Mouse (Mus musculus): ENCODE results near the gene Scaf4. TPM values are rescaled to one million over a fixed set of nuclear protein-coding genes. Genes with fewer than 3 reads are reported as not detected.
"Not testable (repeated sequence)": the region's sequence is repeated elsewhere in the genome, so short reads cannot be mapped to it uniquely, and the experiment has no call there.

Gene Scaf4
- total and polyA plus RNA-seq, 2 experiments from 2014 or later = 15.7 to 16.9 TPM

DNA sequence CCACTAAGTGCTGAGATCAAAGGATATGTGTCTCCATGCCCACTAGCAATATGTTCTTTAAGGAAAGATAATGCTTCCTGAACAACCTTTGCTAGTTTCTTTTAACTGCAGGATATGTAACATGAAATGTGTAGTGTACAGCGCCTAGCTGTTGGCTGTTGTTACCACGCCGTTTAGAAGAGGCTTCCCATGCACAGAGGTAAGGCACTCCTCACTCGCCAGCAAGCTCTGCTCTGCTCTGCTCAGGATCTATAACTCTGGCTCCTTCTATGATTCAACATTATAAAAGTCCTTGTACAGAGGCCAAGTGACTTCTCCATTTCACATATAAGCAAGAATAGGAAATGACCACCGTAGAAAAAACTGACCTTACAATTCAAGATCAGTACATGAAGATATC lies 24.7 kb downstream of the Scaf4 start:
- Histone ChIP-seq H3K4me3 (ENCODE audit: low read depth, low read length) (no peak overlapping the region), H3K4me1 (ENCODE audit: insufficient read depth) (no peaks in the 10 kb centered on the region), H3K4me2 (ENCODE audit: low read depth) (no peak overlapping the region), H3K27me3 (ENCODE audit: insufficient read depth, low read length) (no peaks in the 10 kb centered on the region), H3K9me3 (ENCODE audit: low read length) (no peaks in the 10 kb centered on the region), H3K9ac (no peak overlapping the region), H3K36me3 (ENCODE audit: insufficient read depth) (peaks cover 36% of the 10 kb centered on the region), H3K27ac (ENCODE audit: low read depth, low read length) (no peak overlapping the region)
- no peak for TF ChIP-seq CTCF (IDR thresholded peaks at IDR 0.05; ENCODE audit: low read depth)
- DNase-seq (no peak), ATAC-seq (no peak)
- WGBS = 90% methylated on average over 5 of the region's 5 CpGs

- Histone ChIP-seq H3K4me3 (ENCODE audit: low read depth, low read length) (no peak overlapping the region), H3K36me3 (ENCODE audit: insufficient read depth) (peaks cover 39% of the 10 kb centered on the region), H3K9me3 (ENCODE audit: low read length) (no peaks in the 10 kb centered on the region), H3K27me3 (ENCODE audit: insufficient read depth, low read length) (no peaks in the 10 kb centered on the region), H3K4me2 (ENCODE audit: low read depth) (no peak overlapping the region), H3K27ac (ENCODE audit: low read depth, low read length) (no peak overlapping the region), H3K9ac (no peak overlapping the region), H3K4me1 (ENCODE audit: insufficient read depth) (no peaks in the 10 kb centered on the region)
- WGBS = 88% methylated on average over 7 of the region's 7 CpGs
- TF ChIP-seq CTCF (IDR thresholded peaks at IDR 0.05; ENCODE audit: low read depth) = no peak
- no peak for ATAC-seq
- no peak for DNase-seq
These were observed 25.4 kb downstream of the Scaf4 start for GRCm38 (mm10) chr16:90258950-90259349.

DNA sequence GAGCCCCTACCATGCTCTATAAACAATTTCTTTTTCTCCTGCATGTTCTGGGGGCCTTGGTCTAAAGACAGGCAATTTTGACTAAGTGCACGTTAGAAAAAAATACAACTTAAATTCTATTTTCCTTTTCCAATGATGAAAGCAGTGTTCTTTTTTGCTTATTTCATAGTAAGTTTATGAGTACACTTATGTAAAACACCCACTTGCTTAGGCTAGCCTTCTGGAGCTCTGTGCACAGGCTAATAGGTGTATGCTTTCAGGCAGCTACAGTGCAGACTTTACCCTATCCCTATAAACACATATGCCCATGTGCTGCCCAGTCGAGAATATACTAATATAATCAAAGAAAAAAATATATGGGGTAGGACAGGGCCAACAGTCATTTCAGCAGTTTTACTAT lies 31.8 kb downstream of the Scaf4 start:
- Histone ChIP-seq H3K36me3 (ENCODE audit: insufficient read depth) (peaks cover 61% of the 10 kb centered on the region), H3K9me3 (ENCODE audit: low read length) (no peaks in the 10 kb centered on the region), H3K27me3 (ENCODE audit: insufficient read depth, low read length) (no peaks in the 10 kb centered on the region), H3K4me3 (ENCODE audit: low read depth, low read length) (no peak overlapping the region), H3K27ac (ENCODE audit: low read depth, low read length) (no peak overlapping the region), H3K4me2 (ENCODE audit: low read depth) (no peak overlapping the region), H3K9ac (no peak overlapping the region), H3K4me1 (ENCODE audit: insufficient read depth) (no peaks in the 10 kb centered on the region)
- DNase-seq = no peak
- WGBS = 95% methylated on average over 2 of the region's 2 CpGs
- TF ChIP-seq CTCF (IDR thresholded peaks at IDR 0.05; ENCODE audit: low read depth) = no peak
- no peak for ATAC-seq

DNA sequence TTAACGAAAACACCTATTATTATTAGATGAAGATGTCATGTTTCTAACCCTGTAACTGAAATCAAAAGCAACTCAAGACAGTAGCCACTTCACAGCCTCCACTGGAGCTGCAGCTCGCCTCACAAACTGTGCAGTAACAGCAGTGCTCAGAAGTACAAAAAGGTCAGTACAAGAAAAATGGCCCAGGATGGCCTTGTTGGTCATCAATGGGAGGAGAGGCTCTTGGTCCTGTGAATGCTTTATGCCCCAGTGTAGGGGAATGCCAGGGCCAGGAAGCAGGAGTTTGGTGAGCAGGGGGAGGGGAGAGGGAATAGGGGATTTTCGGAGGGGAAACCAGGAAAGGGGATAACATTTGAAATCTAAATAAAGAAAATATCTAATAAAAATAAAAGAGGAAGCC lies 33.0 kb downstream of the Scaf4 start:
- ATAC-seq; H3K9me3 ChIP-seq (ENCODE audit: low read length); H3K27ac ChIP-seq (ENCODE audit: low read depth, low read length); DNase-seq; H3K4me3 ChIP-seq (ENCODE audit: low read depth, low read length); H3K9ac ChIP-seq; H3K4me2 ChIP-seq (ENCODE audit: low read depth); H3K4me1 ChIP-seq (ENCODE audit: insufficient read depth); H3K27me3 ChIP-seq (ENCODE audit: insufficient read depth, low read length): not testable (repeated sequence)
- 83% methylated on average over 3 of the region's 3 CpGs for WGBS
- peaks cover 58% of the 10 kb centered on the region for H3K36me3 ChIP-seq (ENCODE audit: insufficient read depth)

GRCm38 (mm10) chr16:90250099-90250498 lies 34.2 kb downstream of the Scaf4 start:
- no peaks in the 10 kb centered on the region for H3K4me1 ChIP-seq (ENCODE audit: insufficient read depth)
- WGBS = 87% methylated on average over 7 of the region's 7 CpGs
- H3K4me3 ChIP-seq (ENCODE audit: low read depth, low read length) = no peak overlapping the region
- no peak overlapping the region for H3K27ac ChIP-seq (ENCODE audit: low read depth, low read length)
- H3K9ac ChIP-seq = no peak overlapping the region
- no peak for TF ChIP-seq CTCF (IDR thresholded peaks at IDR 0.05; ENCODE audit: low read depth)
- H3K9me3 ChIP-seq (ENCODE audit: low read length) = no peaks in the 10 kb centered on the region
- peaks cover 68% of the 10 kb centered on the region for H3K36me3 ChIP-seq (ENCODE audit: insufficient read depth)
- no peaks in the 10 kb centered on the region for H3K27me3 ChIP-seq (ENCODE audit: insufficient read depth, low read length)
- ATAC-seq = no peak
- no peak overlapping the region for H3K4me2 ChIP-seq (ENCODE audit: low read depth)
- DNase-seq = no peak

DNA sequence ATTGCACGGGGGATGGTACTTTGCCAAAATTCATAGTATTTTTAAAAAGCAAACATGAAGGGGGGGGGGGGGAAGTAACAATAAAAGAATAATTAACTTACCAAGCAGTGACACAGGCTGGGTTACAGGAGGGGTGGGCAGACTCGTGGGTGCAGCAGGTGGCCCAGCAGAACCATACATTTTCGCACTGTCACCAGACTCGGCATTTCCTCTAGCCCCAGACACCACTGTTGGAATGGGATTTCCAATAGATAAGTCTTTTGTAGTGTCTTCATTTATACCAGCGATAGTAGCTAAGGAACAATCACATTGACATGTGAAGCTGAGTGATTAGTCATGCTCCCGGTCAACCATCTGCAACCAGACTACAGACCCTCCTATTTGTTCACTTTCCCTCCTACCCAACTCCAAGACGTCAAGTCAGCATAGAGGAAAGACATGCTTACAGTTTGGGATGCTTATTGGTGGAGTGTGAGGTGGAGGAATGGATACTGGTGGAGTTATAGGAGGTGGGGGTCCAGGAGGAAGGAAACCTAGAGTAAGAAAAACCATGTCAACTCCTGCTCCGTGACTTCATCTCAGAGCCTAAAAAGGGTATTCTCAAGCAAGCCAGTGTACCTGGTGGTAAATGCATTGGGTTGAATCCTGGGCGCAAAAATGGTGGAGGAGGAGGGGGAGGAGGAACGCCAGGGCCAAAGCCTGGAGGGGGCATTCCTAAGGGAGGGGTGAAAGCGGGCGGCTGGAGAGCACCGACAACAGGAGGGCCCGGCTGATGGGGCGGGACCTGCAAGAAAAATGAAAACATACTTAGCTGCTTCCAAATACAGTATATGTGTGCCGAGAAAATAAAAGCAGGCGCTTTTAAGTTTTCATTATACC lies 41.6 kb downstream of the Scaf4 start:
- Histone ChIP-seq H3K9me3 (ENCODE audit: low read length) (no peaks in the 10 kb centered on the region), H3K27me3 (ENCODE audit: insufficient read depth, low read length) (no peaks in the 10 kb centered on the region), H3K36me3 (ENCODE audit: insufficient read depth) (peaks cover 73% of the 10 kb centered on the region), H3K4me1 (ENCODE audit: insufficient read depth) (no peaks in the 10 kb centered on the region), H3K4me2 (ENCODE audit: low read depth) (no peak overlapping the region), H3K9ac (no peak overlapping the region), H3K27ac (ENCODE audit: low read depth, low read length) (no peak overlapping the region), H3K4me3 (ENCODE audit: low read depth, low read length) (no peak overlapping the region)
- ATAC-seq (no peak), DNase-seq (no peak)
- WGBS = 81% methylated on average over 17 of the region's 17 CpGs
- no peak for TF ChIP-seq CTCF (IDR thresholded peaks at IDR 0.05; ENCODE audit: low read depth)

GRCm38 (mm10) chr16:90241875-90242274 lies 42.4 kb downstream of the Scaf4 start:
- no peak overlapping the region for H3K27ac ChIP-seq (ENCODE audit: low read depth, low read length)
- no peak overlapping the region for H3K4me3 ChIP-seq (ENCODE audit: low read depth, low read length)
- 79% methylated on average over 4 of the region's 4 CpGs for WGBS
- no peaks in the 10 kb centered on the region for H3K27me3 ChIP-seq (ENCODE audit: insufficient read depth, low read length)
- H3K36me3 ChIP-seq (ENCODE audit: insufficient read depth) = peaks cover 66% of the 10 kb centered on the region
- no peak overlapping the region for H3K4me2 ChIP-seq (ENCODE audit: low read depth)
- ATAC-seq (peak; percentile 53; the same call in 1 of the 2 replicates), DNase-seq (no peak)
- no peaks in the 10 kb centered on the region for H3K4me1 ChIP-seq (ENCODE audit: insufficient read depth)
- H3K9me3 ChIP-seq (ENCODE audit: low read length) = no peaks in the 10 kb centered on the region
- H3K9ac ChIP-seq = no peak overlapping the region
- TF ChIP-seq CTCF (IDR thresholded peaks at IDR 0.05; ENCODE audit: low read depth) = no peak

Measured in forebrain, postnatal 0 days (tissue).